Mouse (Mus musculus) kidney, embryonic 15.5 days (tissue): ENCODE results near the gene Ing5. TPM values are rescaled to one million over a fixed set of nuclear protein-coding genes. Genes with fewer than 3 reads are reported as not detected.
"Not testable (repeated sequence)": the region's sequence is repeated elsewhere in the genome, so short reads cannot be mapped to it uniquely, and the experiment has no call there.

Experiments
- ATAC-seq: fragments of 200-750 bp; cut with Nextera tagmentation; replicated peaks from 2 replicates; pipeline ENCODE4 v1.8.0; 2017; ENCODE audit warnings: moderate TSS enrichment; ENCODE audit not compliant: low FRiP score
- H3K27ac ChIP-seq: fragments of 300-500 bp; sonication (generic); 2 replicates; pipeline ENCODE4 v1.5.1; 2015; ENCODE audit warnings: mild to moderate bottlenecking, inconsistent platforms
- H3K27me3 ChIP-seq: fragments of 300-500 bp; sonication (generic); 2 replicates; pipeline ENCODE4 v1.6.1; 2015; ENCODE audit warnings: inconsistent platforms
- H3K36me3 ChIP-seq: fragments of 300-500 bp; sonication (generic); 2 replicates; pipeline ENCODE4 v1.6.1; 2015; ENCODE audit warnings: inconsistent platforms
- H3K4me1 ChIP-seq: fragments of 300-500 bp; sonication (generic); 2 replicates; pipeline ENCODE4 v1.6.1; 2015; ENCODE audit warnings: inconsistent platforms
- H3K4me2 ChIP-seq: fragments of 300-500 bp; sonication (generic); 2 replicates; pipeline ENCODE4 v1.6.1; 2015; ENCODE audit warnings: moderate library complexity, mild to moderate bottlenecking, inconsistent platforms
- H3K4me3 ChIP-seq: fragments of 300-500 bp; sonication (generic); replicated peaks from 2 replicates; pipeline ENCODE4 v1.5.1; 2015; ENCODE audit warnings: mild to moderate bottlenecking, inconsistent platforms
- H3K9ac ChIP-seq: fragments of 300-500 bp; sonication (generic); 2 replicates; pipeline ENCODE4 v1.6.1; 2015; ENCODE audit warnings: mild to moderate bottlenecking, inconsistent platforms
- H3K9me3 ChIP-seq: fragments of 300-500 bp; sonication (generic); replicated peaks from 2 replicates; pipeline ENCODE4 v1.6.1; 2016; ENCODE audit warnings: inconsistent platforms
- WGBS: fragments of 180-500 bp; shearing (Covaris S2); methylation state at CpG from one replicate; pipeline ENCODE4 v1.1.7; 2015; ENCODE audit warnings: mixed read lengths; 5-methylcytosine and 5-hydroxymethylcytosine counted together
- polyA plus RNA-seq: library from polyadenylated mRNA; unstranded; fragments of >200 nt; fragmentation: Nextera tagmentation; extraction: Ambion mirVana; gene quantifications from 2 replicates; pipeline ENCODE4 v1.2.1, GENCODE M21; 2015

The Ing5 gene
- polyA plus RNA-seq, 1 experiment from 2014 or later: 19.3 TPM

DNA sequence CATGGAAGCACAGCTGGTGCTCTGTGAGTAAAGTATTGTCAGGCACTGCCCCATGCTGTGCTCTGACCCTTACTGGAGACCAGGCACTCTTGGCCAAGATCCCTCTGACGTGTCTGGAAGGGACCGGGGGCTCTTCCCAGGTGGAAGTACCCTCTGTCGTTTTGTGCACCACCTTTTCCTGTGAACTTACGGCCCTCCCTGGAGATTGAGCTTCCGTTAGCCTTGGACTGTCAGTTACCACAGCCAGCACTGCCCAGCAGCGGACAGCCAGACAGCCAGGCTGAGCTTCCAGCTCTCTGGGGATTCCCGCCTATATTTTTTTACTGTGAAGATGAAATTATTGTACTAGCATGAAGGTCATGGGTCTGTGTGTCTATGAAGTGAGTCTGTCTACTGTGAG lies 15.0 kb downstream of the Ing5 start:
- Histone ChIP-seq H3K27me3 (no peaks in the 10 kb centered on the region), H3K4me1 (no peaks in the 10 kb centered on the region), H3K9me3 (no peaks in the 10 kb centered on the region), H3K9ac (no peak overlapping the region), H3K4me3 (no peak overlapping the region), H3K27ac (no peak overlapping the region), H3K4me2 (no peak overlapping the region), H3K36me3 (peaks cover 80% of the 10 kb centered on the region)
- ATAC-seq: no peak
- WGBS: 89% methylated on average over 7 of the region's 7 CpGs

DNA sequence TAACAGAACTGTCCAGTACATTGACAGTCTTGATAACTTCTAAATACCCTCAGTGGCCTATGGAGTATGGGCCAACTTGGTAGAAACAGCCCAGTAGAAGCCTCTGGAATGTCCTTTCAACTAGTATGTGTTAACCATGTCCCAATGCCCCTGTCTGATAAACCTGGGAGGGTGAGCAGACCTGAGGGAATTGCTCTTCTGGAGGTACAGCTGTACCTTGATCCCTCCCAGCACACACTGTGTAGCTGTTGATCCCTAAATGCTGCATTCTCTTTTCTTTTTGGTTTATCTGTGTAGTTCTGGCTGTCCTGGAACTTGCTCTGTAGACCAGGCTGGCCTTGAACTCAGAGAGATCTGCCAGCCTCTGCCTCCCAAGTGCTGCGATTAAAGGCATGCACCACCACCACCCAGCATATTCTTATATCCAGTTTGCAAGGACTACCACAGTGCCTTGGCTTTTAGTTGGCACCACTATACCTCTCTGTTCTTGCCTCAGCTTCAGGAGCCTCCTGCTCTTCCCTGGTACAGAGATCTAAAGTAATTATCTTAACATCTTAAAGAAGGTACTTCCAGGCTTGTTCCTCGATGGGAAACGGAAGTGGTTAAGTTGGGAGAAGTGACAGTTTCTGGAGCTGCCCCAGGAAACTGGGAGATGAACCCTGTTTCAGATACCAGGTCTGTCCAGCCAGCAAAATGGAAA lies 20.2 kb downstream of the Ing5 start:
- Histone ChIP-seq H3K4me2 (0 out of 2 replicates have a peak overlapping the region, but pooled peaks have one; percentile 70), H3K4me3 (peak overlapping the region; percentile 63; the same call in 1 of the 2 replicates), H3K36me3 (peaks cover 28% of the 10 kb centered on the region), H3K9me3 (no peaks in the 10 kb centered on the region), H3K9ac (no peak overlapping the region), H3K27ac (peak overlapping the region; percentile 98; the same call in 1 of the 2 replicates), H3K4me1 (peaks cover 15% of the 10 kb centered on the region), H3K27me3 (no peaks in the 10 kb centered on the region)
- ATAC-seq: no peak
- WGBS: 76% methylated on average over 3 of the region's 3 CpGs

DNA sequence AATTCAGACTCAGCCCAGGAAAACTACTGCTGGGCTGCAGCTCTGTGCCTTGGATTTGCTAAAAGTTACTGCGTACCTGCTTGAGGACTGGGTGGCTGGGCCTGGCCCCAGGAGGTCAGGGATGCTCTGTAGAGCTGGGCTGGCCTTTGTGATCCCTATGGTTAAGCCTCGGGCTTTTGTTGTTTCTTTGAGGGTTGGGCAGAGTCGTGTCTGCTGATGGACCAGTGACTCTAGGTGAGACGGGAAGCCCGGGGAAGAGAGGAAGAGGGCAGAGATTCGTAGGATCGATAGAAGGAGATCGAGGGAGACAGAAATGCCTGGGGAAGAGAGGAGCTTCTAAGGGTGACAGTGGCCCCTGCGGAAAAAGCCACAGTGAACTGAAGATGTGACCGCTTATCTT lies 20.8 kb downstream of the Ing5 start, which contains the start of gene D2hgdh:
Gene D2hgdh, plus strand, starts transcription at position 301 of the 400 bp plus-strand sequence.
- peak within 1 kb of the TSS; percentile 98 for H3K27ac ChIP-seq
- ATAC-seq: peak; percentile 27; the same call in 1 of the 2 replicates
- WGBS: 11% methylated on average over 10 of the region's 10 CpGs
- H3K36me3 ChIP-seq: peaks cover 21% of the 10 kb centered on the region
- no peaks in the 10 kb centered on the region for H3K27me3 ChIP-seq
- peaks cover 15% of the 10 kb centered on the region for H3K4me1 ChIP-seq
- peak within 1 kb of the TSS; percentile 70 for H3K4me2 ChIP-seq
- peak within 1 kb of the TSS; percentile 63 for H3K4me3 ChIP-seq
- no peaks in the 10 kb centered on the region for H3K9me3 ChIP-seq
- H3K9ac ChIP-seq: peak within 1 kb of the TSS; percentile 59

DNA sequence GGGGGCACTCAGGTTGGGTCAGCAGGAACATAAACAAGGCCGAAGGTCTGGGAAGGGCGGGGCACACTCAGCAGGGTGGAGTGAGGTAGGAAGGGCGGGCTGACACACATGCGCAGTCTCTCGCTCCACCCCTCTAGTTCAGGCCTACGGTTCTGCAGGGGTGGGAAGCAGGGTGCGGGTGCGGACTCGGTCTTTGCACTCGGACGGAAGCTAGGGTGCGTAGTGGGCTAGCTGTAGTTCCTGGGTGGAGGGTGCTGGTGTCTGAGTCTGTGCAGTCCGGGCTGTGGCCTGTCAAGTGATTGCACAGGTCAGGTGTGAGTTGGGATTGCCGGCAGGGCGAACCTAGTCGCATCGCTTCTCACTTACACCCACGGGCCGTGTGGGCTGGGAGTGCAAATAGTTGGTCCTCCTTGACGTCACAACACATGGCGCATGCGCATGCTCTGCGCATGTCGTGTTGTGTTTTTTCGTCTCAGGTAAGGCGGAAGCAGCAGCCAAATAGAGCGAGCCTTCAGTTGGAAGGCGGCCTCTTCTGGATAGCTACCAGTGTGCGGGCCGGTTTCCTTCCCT lies 21.4 kb downstream of the Ing5 start:
- Histone ChIP-seq H3K36me3 (peaks cover 16% of the 10 kb centered on the region), H3K4me1 (peaks cover 15% of the 10 kb centered on the region), H3K4me3 (peak overlapping the region; percentile 63), H3K9ac (peak overlapping the region; percentile 59), H3K4me2 (peak overlapping the region; percentile 70), H3K27me3 (no peaks in the 10 kb centered on the region), H3K27ac (peak overlapping the region; percentile 98), H3K9me3 (no peaks in the 10 kb centered on the region)
- peak; percentile 97 for ATAC-seq
- WGBS: 2% methylated on average over 30 of the region's 30 CpGs

DNA sequence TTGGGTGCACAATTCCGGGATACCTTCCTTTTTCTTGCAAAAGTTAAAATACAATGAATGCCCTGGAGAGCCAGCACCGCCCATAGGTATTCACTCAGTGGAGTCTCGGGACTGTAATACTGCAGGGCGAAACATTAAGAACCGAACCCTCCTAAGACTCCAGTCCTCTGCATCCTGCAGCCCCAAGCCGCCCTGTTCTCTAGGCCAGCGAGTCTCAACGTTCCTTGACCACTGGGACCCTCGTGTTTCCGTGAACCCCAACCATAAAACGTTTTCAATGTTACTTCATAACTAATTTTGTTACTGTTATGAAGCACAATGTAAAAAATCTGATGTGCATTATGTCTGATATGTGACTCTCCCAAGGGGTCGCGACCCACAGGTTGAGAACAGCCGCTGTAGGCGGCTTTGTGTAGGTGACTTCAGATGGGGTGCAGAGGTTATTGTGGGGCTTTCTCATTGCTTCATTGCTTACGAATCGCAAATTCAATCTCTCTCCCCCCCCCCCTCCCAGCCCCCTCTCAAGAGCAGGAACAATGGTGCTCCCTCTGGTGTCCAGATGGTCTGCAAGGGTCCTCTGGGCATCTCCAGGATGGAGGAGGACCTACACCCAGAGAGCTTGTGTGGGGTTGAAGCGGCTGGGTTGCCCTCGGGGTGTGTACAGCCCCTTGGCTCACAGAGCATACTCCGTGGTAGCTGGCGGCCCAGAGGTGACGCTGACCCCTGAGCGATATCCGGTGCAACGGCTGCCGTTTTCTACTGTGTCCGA lies 22.2 kb downstream of the Ing5 start:
- Histone ChIP-seq H3K27ac (peak overlapping the region; percentile 98), H3K4me2 (peak overlapping the region; percentile 70), H3K36me3 (peaks cover 8% of the 10 kb centered on the region), H3K4me1 (peaks cover 15% of the 10 kb centered on the region), H3K9ac (peak overlapping the region; percentile 59), H3K9me3 (no peaks in the 10 kb centered on the region), H3K27me3 (no peaks in the 10 kb centered on the region), H3K4me3 (peak overlapping the region; percentile 63)
- WGBS: 44% methylated on average over 27 of the region's 27 CpGs
- ATAC-seq: peak; percentile 22; the same call in 1 of the 2 replicates

DNA sequence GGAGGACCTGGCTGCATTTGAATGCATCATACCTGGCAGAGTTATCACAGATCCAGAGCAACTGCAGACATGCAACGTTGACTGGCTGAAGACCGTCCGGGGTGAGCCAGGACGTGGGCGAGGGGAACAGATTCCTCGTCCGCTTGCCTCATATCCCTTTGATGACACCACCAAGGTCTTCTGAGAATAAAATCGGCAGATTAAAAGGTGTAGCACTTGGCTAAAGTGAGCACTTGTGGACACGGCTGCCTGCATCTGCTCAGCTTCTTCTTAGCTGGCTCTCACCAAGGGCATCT lies 22.7 kb downstream of the Ing5 start:
- 91% methylated on average over 9 of the region's 9 CpGs for WGBS

DNA sequence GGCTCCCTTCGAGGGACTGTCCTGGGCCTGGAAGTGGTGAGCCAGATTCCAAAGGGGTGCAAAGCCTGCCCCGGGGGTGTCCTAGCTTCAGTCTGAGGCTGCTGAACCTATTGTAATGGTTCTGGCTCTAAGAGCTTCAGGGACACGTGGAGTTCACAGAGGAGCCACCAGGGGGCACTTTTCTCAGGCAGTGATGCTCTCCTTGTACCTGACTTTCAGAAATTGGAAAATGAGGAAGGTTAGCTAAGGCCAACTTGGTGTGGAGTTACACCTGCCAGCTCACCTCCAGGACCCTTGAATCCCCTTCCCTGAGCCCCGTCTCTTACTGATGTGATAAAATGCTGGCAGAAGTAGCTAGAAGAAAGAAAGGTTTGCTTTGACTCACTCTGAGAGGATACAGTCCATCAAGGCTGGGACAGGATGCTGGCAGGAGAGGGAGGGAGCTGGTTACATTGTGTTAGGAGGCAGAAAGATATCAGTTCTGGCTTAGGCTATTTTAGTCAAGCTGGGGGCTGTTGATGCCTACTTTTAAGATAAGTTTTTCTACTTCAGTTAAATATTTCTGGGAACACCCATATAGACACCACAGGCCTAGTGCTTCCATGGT lies 29.1 kb downstream of the Ing5 start:
- not testable (repeated sequence) for H3K4me1 ChIP-seq, H3K9ac ChIP-seq, H3K4me3 ChIP-seq, H3K9me3 ChIP-seq, ATAC-seq, H3K27ac ChIP-seq, H3K27me3 ChIP-seq, H3K4me2 ChIP-seq
- peaks cover 16% of the 10 kb centered on the region for H3K36me3 ChIP-seq
- WGBS: 51% methylated on average over 4 of the region's 4 CpGs

More for the DNA sequence above, 22.7 kb downstream of the Ing5 start:
- Histone ChIP-seq H3K36me3 (peaks cover 3% of the 10 kb centered on the region), H3K27me3 (no peaks in the 10 kb centered on the region), H3K4me3 (peak overlapping the region; percentile 63), H3K4me1 (peaks cover 15% of the 10 kb centered on the region), H3K9me3 (no peaks in the 10 kb centered on the region), H3K9ac (no peak overlapping the region), H3K4me2 (peak overlapping the region; percentile 70), H3K27ac (no peak overlapping the region)
- no peak for ATAC-seq

DNA sequence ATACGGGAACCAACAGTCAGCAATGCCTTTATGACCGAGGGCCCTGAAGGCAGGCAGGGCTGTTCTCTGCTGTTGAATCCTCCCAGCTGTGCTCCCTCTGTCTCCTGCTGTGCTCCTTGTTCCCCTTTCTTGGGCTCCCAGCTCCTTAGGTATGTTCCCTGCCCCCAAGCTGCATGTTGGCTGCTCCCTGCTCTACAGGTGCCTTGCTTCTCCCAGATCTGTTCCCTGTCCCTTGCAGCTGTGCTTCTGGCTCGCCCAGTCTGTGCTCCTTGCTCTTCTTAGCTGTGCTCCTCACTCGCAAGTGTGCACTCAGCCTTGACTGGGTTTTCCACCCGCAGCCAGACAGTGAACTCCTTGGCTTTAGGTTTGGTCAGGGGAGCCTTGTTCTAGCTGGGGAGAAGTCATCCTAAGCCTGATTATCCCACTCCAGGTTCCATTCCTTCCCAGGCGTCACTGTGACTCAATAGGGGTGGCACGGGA lies 30.9 kb downstream of the Ing5 start:
- H3K9ac ChIP-seq: no peak overlapping the region
- no peak overlapping the region for H3K4me3 ChIP-seq
- no peaks in the 10 kb centered on the region for H3K4me1 ChIP-seq
- no peaks in the 10 kb centered on the region for H3K9me3 ChIP-seq
- 87% methylated on average over 7 of the region's 7 CpGs for WGBS
- H3K4me2 ChIP-seq: no peak overlapping the region
- H3K27ac ChIP-seq: no peak overlapping the region
- H3K36me3 ChIP-seq: peaks cover 19% of the 10 kb centered on the region
- H3K27me3 ChIP-seq: no peaks in the 10 kb centered on the region
- ATAC-seq: no peak

DNA sequence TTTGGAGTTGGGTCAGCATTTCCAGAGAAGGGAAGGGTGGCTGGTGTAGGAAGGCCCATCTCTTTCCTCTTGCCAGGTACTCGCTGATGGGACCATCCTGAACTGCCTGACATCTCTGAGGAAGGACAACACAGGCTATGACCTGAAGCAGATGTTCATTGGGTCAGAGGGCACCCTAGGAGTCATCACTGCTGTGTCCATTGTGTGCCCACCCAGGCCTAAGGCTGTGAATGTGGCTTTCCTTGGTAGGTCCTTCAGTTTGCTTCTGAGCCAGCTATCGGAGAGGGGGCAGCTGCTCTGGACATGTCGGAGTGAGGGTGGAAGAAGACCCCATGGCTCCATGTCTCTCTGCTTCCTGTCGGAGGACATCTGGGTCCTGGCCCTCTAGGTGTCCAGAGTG lies 31.4 kb downstream of the Ing5 start:
- no peak for ATAC-seq
- Histone ChIP-seq H3K4me1 (no peaks in the 10 kb centered on the region), H3K27ac (no peak overlapping the region), H3K9ac (no peak overlapping the region), H3K27me3 (no peaks in the 10 kb centered on the region), H3K36me3 (peaks cover 19% of the 10 kb centered on the region), H3K4me2 (no peak overlapping the region), H3K4me3 (no peak overlapping the region), H3K9me3 (no peaks in the 10 kb centered on the region)
- 93% methylated on average over 4 of the region's 4 CpGs for WGBS

DNA sequence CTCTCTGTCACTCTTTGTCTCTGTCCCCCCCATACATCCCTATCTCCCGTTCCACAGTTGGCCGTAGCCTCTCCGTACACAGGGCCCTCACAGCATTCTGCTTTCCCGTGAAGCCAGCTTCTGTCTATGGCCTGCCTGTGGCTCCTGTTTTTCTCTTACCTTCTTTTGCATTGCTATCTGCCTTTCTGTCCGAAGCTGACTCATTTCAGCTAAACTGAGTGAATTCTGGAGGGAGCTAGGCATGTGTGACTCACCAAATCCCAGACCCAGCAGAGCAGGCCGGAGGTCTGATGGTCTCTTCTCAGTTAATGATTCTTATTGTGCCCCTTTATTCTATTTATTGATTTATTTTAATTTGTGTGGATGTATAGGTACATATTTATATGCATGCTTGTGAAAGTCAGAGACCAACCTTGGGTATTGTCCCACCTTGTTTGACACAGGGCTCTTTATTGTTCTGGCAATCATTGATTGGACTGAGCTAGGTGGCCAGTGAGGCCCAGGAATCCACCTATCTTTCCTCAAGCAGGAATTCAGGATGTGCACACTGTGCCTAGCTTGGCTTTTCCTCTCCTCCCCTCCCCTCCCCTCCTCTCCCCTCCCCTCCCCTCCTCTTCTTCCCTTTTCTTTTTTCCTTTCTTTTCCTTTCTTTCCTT lies 32.2 kb downstream of the Ing5 start:
- 90% methylated on average over 6 of the region's 6 CpGs for WGBS
- no peak overlapping the region for H3K9ac ChIP-seq
- no peak overlapping the region for H3K27ac ChIP-seq
- H3K36me3 ChIP-seq: peaks cover 19% of the 10 kb centered on the region
- H3K4me2 ChIP-seq: no peak overlapping the region
- no peak overlapping the region for H3K4me3 ChIP-seq
- H3K4me1 ChIP-seq: no peaks in the 10 kb centered on the region
- H3K9me3 ChIP-seq: no peaks in the 10 kb centered on the region
- no peaks in the 10 kb centered on the region for H3K27me3 ChIP-seq
- no peak for ATAC-seq

DNA sequence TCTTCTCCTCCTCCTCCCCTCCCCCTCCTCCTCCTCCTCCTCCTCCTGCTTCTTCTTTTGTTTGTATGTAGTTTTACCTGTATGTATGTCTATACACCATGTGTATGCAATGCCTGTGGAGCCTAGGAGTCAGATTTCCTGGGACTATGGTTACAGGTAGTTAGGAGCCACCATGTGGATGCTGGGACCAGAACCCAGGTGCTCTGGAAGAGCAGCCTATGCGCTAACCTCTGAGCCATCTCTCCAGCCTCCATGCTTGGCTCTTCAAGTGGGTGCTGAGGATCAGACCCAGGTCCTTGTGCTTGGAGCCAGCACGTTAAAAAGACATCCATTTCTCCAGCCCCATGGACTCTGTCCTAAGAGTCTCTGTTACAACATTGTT lies 32.8 kb downstream of the Ing5 start:
- ATAC-seq: no peak
- Histone ChIP-seq H3K4me2 (no peak overlapping the region), H3K36me3 (peaks cover 19% of the 10 kb centered on the region), H3K4me1 (no peaks in the 10 kb centered on the region), H3K27ac (no peak overlapping the region), H3K9me3 (no peaks in the 10 kb centered on the region), H3K27me3 (no peaks in the 10 kb centered on the region), H3K9ac (no peak overlapping the region), H3K4me3 (no peak overlapping the region)
- 95% methylated on average over 2 of the region's 2 CpGs for WGBS
